Mouse (Mus musculus) stomach, embryonic 15.5 days (tissue): Measurements from ENCODE around the gene Cry2. TPM values are rescaled to one million over a fixed set of nuclear protein-coding genes. Genes with fewer than 3 reads are reported as not detected.

Experiments
- ATAC-seq: fragments of 200-750 bp; cut with Nextera tagmentation; 2 replicates; pipeline ENCODE4 v1.8.0; 2017; ENCODE audit warnings: low read depth, moderate number of reproducible peaks, moderate TSS enrichment; ENCODE audit not compliant: insufficient read depth, low FRiP score
- H3K27ac ChIP-seq: fragments of 300-500 bp; sonication (generic); 2 replicates; pipeline ENCODE4 v1.5.1; 2015; ENCODE audit warnings: mild to moderate bottlenecking, inconsistent platforms
- H3K27me3 ChIP-seq: fragments of 300-500 bp; sonication (generic); replicated peaks from 2 replicates; pipeline ENCODE4 v1.6.1; 2015; ENCODE audit warnings: inconsistent platforms
- H3K36me3 ChIP-seq: fragments of 300-500 bp; sonication (generic); 2 replicates; pipeline ENCODE4 v1.6.1; 2015; ENCODE audit warnings: inconsistent platforms
- H3K4me1 ChIP-seq: fragments of 300-500 bp; sonication (generic); 2 replicates; pipeline ENCODE4 v1.6.1; 2015; ENCODE audit warnings: inconsistent platforms
- H3K4me2 ChIP-seq: fragments of 300-500 bp; sonication (generic); 2 replicates; pipeline ENCODE4 v1.6.1; 2015; ENCODE audit warnings: mild to moderate bottlenecking, inconsistent platforms
- H3K4me3 ChIP-seq: fragments of 300-500 bp; sonication (generic); replicated peaks from 2 replicates; pipeline ENCODE4 v1.5.1; 2015; ENCODE audit warnings: inconsistent platforms
- H3K9ac ChIP-seq: fragments of 300-500 bp; sonication (generic); 2 replicates; pipeline ENCODE4 v1.6.1; 2015; ENCODE audit warnings: inconsistent platforms
- H3K9me3 ChIP-seq: fragments of 300-500 bp; sonication (generic); 2 replicates; pipeline ENCODE4 v1.6.1; 2016; ENCODE audit warnings: inconsistent platforms
- WGBS: fragments of 180-500 bp; shearing (Covaris S2); methylation state at CpG from one replicate; pipeline ENCODE4 v1.1.7; 2015; 5-methylcytosine and 5-hydroxymethylcytosine counted together
- polyA plus RNA-seq: library from polyadenylated mRNA; unstranded; fragments of >200 nt; fragmentation: Nextera tagmentation; extraction: Ambion mirVana; gene quantifications from 2 replicates; pipeline ENCODE4 v1.2.1, GENCODE M21; 2015

Cry2 gene
- polyA plus RNA-seq, 1 experiment from 2014 or later: 19.2 TPM

DNA sequence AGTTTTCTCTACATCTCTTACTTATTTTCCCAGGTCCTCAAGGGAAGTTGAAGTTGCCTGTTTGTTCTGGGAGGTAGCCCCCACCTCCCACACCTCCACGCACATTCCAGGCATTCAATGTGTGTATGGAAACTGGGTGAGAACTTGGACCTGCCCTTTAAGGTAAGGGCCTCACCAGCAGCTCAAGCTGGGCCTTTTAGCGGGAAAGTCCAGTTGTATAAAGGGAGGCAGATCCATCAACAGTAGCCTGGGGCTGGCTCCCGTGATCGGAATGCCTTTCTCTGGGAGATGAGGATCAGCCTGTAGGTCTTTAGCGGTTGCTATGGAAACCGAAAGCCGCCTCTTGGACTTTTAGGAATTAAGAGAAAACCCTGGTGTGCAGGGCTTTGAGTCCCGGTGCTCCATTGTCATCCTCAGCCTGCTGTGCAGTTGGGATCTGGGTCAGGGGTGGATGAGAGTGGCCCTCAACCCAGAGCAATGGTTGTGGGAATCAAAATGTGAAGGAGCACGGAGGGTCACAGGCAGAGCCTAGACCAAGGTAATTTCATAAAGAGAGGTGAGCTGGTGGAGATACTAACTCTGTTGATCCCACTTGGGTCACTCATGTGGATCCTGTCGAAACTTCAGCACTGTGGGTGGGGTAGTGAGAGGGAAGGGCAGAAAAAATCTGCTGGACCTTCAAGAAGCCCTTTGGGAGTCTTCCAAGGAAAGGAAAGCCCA lies 61.7 kb downstream of the Cry2 start:
- H3K4me3 ChIP-seq: no peak overlapping the region

DNA sequence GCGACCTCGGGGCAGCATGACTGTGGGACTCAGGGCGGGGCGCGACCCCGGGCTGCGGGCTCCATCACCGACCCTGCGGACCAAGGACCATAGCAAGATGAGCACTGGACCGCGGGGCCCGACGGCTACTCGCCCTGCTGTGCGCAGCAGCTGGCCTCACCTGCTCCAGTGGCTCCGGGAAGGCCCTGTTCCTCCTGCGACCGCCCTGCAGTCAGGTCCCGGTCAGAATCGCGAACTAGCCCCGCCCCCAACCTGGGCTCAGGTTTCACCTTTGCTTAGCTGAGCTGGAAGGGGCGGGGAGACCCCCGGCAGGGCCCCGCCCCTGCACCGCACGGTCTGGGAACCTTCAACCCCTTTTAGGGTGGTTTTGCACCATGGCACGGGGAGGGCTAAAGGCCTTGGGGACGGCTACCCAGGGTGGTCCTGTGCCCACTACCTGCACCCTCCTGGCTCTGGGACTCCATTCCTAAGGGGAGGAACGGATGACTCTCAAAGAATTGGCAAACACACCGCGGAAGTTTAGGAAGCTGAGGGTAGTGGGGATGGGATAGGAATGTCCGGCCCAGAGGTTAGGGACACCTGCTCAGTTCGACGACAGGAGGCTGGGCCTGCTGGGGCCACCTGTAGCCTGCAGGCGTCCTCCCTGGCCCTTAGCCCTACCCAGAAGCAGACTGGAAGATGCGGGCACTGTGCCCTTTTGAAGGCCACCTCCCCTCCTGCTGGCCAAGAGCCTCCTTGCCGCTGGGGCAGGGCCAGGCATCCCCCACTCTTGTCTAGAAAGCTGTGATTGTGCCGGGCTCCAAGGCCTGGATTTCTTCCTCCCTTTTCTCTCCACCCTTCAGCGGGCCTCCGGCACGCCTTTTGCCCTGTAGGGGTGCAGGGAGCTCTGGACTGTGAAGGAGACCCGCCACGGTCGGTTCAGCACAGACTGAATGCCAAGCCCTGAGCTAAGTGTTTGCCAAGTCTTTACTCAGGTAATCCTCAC lies 62.7 kb downstream of the Cry2 start:
- 0 out of 2 replicates have a peak, but pooled peaks cover 3% of the 10 kb centered on the region for H3K36me3 ChIP-seq
- peak overlapping the region; percentile 84 for H3K4me2 ChIP-seq
- peak; percentile 63 for ATAC-seq
- peak overlapping the region; percentile 50 for H3K4me3 ChIP-seq
- peak overlapping the region; percentile 74 for H3K27ac ChIP-seq
- 4% methylated on average over 45 of the region's 45 CpGs for WGBS
- no peaks in the 10 kb centered on the region for H3K9me3 ChIP-seq
- peak overlapping the region; percentile 23; the same call in 1 of the 2 replicates for H3K9ac ChIP-seq
- H3K27me3 ChIP-seq: peaks cover 4% of the 10 kb centered on the region; the same call in 1 of the 2 replicates
- peaks cover 42% of the 10 kb centered on the region for H3K4me1 ChIP-seq

More for the DNA sequence above, 61.7 kb downstream of the Cry2 start:
- ATAC-seq: no peak
- Histone ChIP-seq H3K4me1 (peaks cover 45% of the 10 kb centered on the region), H3K9me3 (no peaks in the 10 kb centered on the region), H3K4me2 (peak overlapping the region; percentile 84; the same call in 1 of the 2 replicates), H3K9ac (no peak overlapping the region), H3K36me3 (no peaks in the 10 kb centered on the region), H3K27me3 (peaks cover 4% of the 10 kb centered on the region; the same call in 1 of the 2 replicates), H3K27ac (peak overlapping the region; percentile 74)
- 29% methylated on average over 10 of the region's 10 CpGs for WGBS

GRCm38 (mm10) chr2:92370375-92370774 lies 63.5 kb downstream of the Cry2 start:
- Histone ChIP-seq H3K27ac (no peak overlapping the region; the same call in 1 of the 2 replicates), H3K4me3 (peak overlapping the region; percentile 50), H3K4me1 (peaks cover 37% of the 10 kb centered on the region), H3K4me2 (peak overlapping the region; percentile 84), H3K9ac (peak overlapping the region; percentile 23; the same call in 1 of the 2 replicates), H3K9me3 (no peaks in the 10 kb centered on the region), H3K27me3 (peaks cover 4% of the 10 kb centered on the region; the same call in 1 of the 2 replicates), H3K36me3 (0 out of 2 replicates have a peak, but pooled peaks cover 3% of the 10 kb centered on the region)
- no peak for ATAC-seq
- 12% methylated on average over 18 of the region's 19 CpGs for WGBS

- peaks cover 4% of the 10 kb centered on the region; the same call in 1 of the 2 replicates for H3K27me3 ChIP-seq
- H3K9ac ChIP-seq: no peak overlapping the region
- no peak for ATAC-seq
- H3K36me3 ChIP-seq: peaks cover 10% of the 10 kb centered on the region; the same call in 1 of the 2 replicates
- H3K9me3 ChIP-seq: no peaks in the 10 kb centered on the region
- no peak overlapping the region for H3K27ac ChIP-seq
- H3K4me2 ChIP-seq: no peak overlapping the region
- H3K4me3 ChIP-seq: no peak overlapping the region
- 24% methylated on average over 20 of the region's 20 CpGs for whole genome bisulfite sequencing
- H3K4me1 ChIP-seq: peaks cover 22% of the 10 kb centered on the region
These were observed 66.3 kb downstream of the Cry2 start for GRCm38 (mm10) chr2:92367383-92368029.

- Histone ChIP-seq H3K4me3 (no peak overlapping the region), H3K4me2 (no peak overlapping the region), H3K4me1 (peaks cover 7% of the 10 kb centered on the region), H3K9me3 (no peaks in the 10 kb centered on the region), H3K9ac (no peak overlapping the region), H3K36me3 (peaks cover 16% of the 10 kb centered on the region), H3K27me3 (0 out of 2 replicates have a peak, but pooled peaks cover 4% of the 10 kb centered on the region), H3K27ac (no peak overlapping the region)
- ATAC-seq: no peak
- WGBS: 85% methylated on average over 10 of the region's 10 CpGs
These were observed 68.3 kb downstream of the Cry2 start for GRCm38 (mm10) chr2:92365568-92365967.

DNA sequence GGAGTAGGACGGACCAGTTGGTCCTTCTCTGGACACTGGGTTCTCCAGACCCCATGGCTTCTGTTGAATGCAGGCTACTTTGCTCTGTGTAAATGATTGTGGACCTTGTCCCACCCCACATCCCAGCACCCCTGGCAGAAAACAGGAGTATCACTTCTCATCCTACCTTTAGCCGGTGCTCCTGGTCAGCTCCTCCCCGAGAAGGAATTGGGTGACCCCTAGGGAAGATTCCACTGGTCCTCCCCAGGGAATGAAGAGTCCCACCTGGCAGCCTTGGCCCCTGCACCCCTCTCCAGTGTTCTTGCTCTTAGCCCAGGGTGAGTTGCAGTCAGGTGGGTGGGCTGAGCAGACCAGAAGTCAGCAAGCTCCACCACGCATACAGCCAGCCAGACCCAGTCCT lies 69.8 kb downstream of the Cry2 start:
- no peak for ATAC-seq
- Histone ChIP-seq H3K9me3 (no peaks in the 10 kb centered on the region), H3K27me3 (0 out of 2 replicates have a peak, but pooled peaks cover 1% of the 10 kb centered on the region), H3K36me3 (peaks cover 21% of the 10 kb centered on the region), H3K4me1 (peaks cover 5% of the 10 kb centered on the region; the same call in 1 of the 2 replicates), H3K4me2 (no peak overlapping the region), H3K27ac (no peak overlapping the region), H3K9ac (no peak overlapping the region), H3K4me3 (no peak overlapping the region)
- 86% methylated on average over 4 of the region's 4 CpGs for WGBS

GRCm38 (mm10) chr2:92362571-92363228 lies 71.1 kb downstream of the Cry2 start:
- Histone ChIP-seq H3K36me3 (peaks cover 28% of the 10 kb centered on the region), H3K27ac (no peak overlapping the region), H3K9ac (no peak overlapping the region), H3K9me3 (no peaks in the 10 kb centered on the region), H3K27me3 (no peaks in the 10 kb centered on the region), H3K4me1 (peaks cover 5% of the 10 kb centered on the region; the same call in 1 of the 2 replicates), H3K4me2 (no peak overlapping the region), H3K4me3 (no peak overlapping the region)
- no peak for ATAC-seq
- WGBS: 97% methylated on average over 6 of the region's 6 CpGs

GRCm38 (mm10) chr2:92361795-92362194 lies 72.0 kb downstream of the Cry2 start:
- Histone ChIP-seq H3K4me1 (peaks cover 5% of the 10 kb centered on the region; the same call in 1 of the 2 replicates), H3K9ac (no peak overlapping the region), H3K4me2 (no peak overlapping the region), H3K9me3 (no peaks in the 10 kb centered on the region), H3K36me3 (peaks cover 36% of the 10 kb centered on the region), H3K27ac (no peak overlapping the region), H3K4me3 (no peak overlapping the region), H3K27me3 (no peaks in the 10 kb centered on the region)
- ATAC-seq: no peak
- whole genome bisulfite sequencing: 85% methylated on average over 8 of the region's 8 CpGs

DNA sequence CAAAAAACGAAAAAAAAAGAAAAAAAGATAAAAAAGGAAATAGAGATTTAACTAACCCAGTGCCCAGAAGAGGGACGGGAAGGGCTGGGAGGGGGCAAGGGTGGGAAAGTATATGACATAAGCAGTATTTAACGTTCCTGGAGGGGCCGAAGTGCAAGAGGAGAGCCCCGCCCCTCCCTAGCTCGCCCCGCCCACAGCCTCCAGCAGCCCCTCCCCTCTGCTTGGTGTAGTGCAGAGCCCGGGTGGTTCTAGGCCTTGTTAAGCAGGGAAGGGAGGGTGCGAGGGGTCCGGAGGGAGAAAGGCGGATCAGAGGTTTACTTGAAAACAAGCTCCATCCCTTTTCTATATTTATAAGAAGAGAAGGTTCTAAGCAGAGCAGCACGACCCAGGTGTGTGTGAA lies 73.0 kb downstream of the Cry2 start:
- Histone ChIP-seq H3K9ac (no peak overlapping the region), H3K27ac (no peak overlapping the region), H3K4me1 (peaks cover 5% of the 10 kb centered on the region; the same call in 1 of the 2 replicates), H3K9me3 (no peaks in the 10 kb centered on the region), H3K36me3 (peaks cover 34% of the 10 kb centered on the region), H3K27me3 (no peaks in the 10 kb centered on the region), H3K4me3 (no peak overlapping the region), H3K4me2 (no peak overlapping the region)
- peak; percentile 66; the same call in 1 of the 2 replicates for ATAC-seq
- 28% methylated on average over 12 of the region's 12 CpGs for WGBS

- WGBS: 72% methylated on average over 25 of the region's 25 CpGs
- no peaks in the 10 kb centered on the region for H3K9me3 ChIP-seq
- peaks cover 34% of the 10 kb centered on the region for H3K36me3 ChIP-seq
- no peak overlapping the region for H3K4me3 ChIP-seq
- ATAC-seq: no peak
- no peak overlapping the region for H3K9ac ChIP-seq
- H3K4me2 ChIP-seq: no peak overlapping the region
- peaks cover 5% of the 10 kb centered on the region; the same call in 1 of the 2 replicates for H3K4me1 ChIP-seq
- no peak overlapping the region for H3K27ac ChIP-seq
- no peaks in the 10 kb centered on the region for H3K27me3 ChIP-seq
These were observed 73.5 kb downstream of the Cry2 start for GRCm38 (mm10) chr2:92360186-92360823.
